Mouse (Mus musculus) urinary bladder, postnatal 14 days (tissue): ENCODE measurements at regions not wholly inside any gene's neighbourhood (a gene's known extent, or its start where the extent isn't known, plus 50 kb on each side); places are given as distances from the start of the nearest gene placed in this dataset.

Experiments used
- DNase-seq: peaks from one replicate; pipeline ENCODE4 v3.0.0; 2021; ENCODE audit warnings: low spot score

- no peak for DNase-seq
Observed at GRCm38 (mm10) chr10:14602681-14603080, 57.2 kb upstream of the Adgrg6 start.

GRCm38 (mm10) chr10:14601031-14601430 lies 55.6 kb upstream of the Adgrg6 start:
- DNase-seq: peak; percentile 31

DNA sequence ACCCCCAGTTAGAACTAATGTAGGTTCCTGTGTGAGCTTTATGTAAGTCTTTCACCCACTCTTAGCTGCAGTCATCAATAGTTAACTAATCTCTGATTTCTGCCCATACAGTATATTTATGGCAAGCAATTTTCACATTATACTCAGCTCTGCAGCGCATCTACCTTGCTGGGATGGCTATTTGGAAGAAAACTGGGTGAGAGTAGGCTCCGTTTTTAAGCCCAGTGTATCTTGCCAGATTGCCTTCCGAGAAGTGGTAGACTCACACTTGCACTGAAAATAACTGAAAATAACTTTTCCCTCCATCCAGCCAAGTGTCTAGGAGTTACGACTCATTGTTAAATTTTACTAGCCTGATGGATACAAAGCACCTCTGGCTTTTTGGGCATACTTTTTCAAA lies 54.6 kb upstream of the Adgrg6 start:
- no peak for DNase-seq
